Mouse (Mus musculus) lung, embryonic 16.5 days (tissue): ENCODE data around the gene Cenpj. TPM values are rescaled to one million over a fixed set of nuclear protein-coding genes. Genes with fewer than 3 reads are reported as not detected.

Experiments used
- ATAC-seq: fragments of 200-750 bp; cut with Nextera tagmentation; 2 replicates; pipeline ENCODE4 v1.8.0; 2017; ENCODE audit warnings: low read depth, mild to moderate bottlenecking, moderate library complexity
- H3K27ac ChIP-seq: fragments of 300-500 bp; sonication (generic); 2 replicates; pipeline ENCODE4 v1.5.1; 2014; ENCODE audit warnings: mild to moderate bottlenecking, control low read depth, low read length
- H3K27me3 ChIP-seq: fragments of 300-500 bp; sonication (generic); 2 replicates; pipeline ENCODE4 v1.6.1; 2014; ENCODE audit warnings: low read depth, low read length, mixed read lengths; ENCODE audit not compliant: control insufficient read depth, insufficient read depth
- H3K36me3 ChIP-seq: fragments of 300-500 bp; sonication (generic); 2 replicates; pipeline ENCODE4 v1.6.1; 2014; ENCODE audit warnings: low read length; ENCODE audit not compliant: control insufficient read depth, insufficient read depth
- H3K4me1 ChIP-seq: fragments of 300-500 bp; sonication (generic); replicated peaks from 2 replicates; pipeline ENCODE4 v1.6.1; 2014; ENCODE audit warnings: low read length, mixed read lengths; ENCODE audit not compliant: control insufficient read depth, insufficient read depth
- H3K4me2 ChIP-seq: fragments of 300-500 bp; sonication (generic); 2 replicates; pipeline ENCODE4 v1.6.1; 2014; ENCODE audit warnings: low read depth, low read length, control low read depth
- H3K4me3 ChIP-seq: fragments of 300-500 bp; sonication (generic); 2 replicates; pipeline ENCODE4 v1.5.1; 2014; ENCODE audit warnings: mild to moderate bottlenecking, low read length, control low read depth
- H3K9ac ChIP-seq: fragments of 300-500 bp; sonication (generic); 2 replicates; pipeline ENCODE4 v1.6.1; 2014; ENCODE audit warnings: low read length, control low read depth
- H3K9me3 ChIP-seq: fragments of 300-500 bp; sonication (generic); 2 replicates; pipeline ENCODE4 v1.6.1; 2016; ENCODE audit warnings: low read length; ENCODE audit not compliant: control insufficient read depth
- WGBS: fragments of 180-500 bp; shearing (Covaris S2); extraction: QIAGEN DNeasy Blood & Tissue Kit; methylation state at CpG from one replicate; pipeline ENCODE4 v1.1.7; 2014; 5-methylcytosine and 5-hydroxymethylcytosine counted together
- polyA plus RNA-seq: library from polyadenylated mRNA; unstranded; fragments of >200 nt; fragmentation: Nextera tagmentation; extraction: Ambion mirVana; gene quantifications from 2 replicates; pipeline ENCODE4 v1.2.1, GENCODE M21; 2015

The Cenpj gene
- polyA plus RNA-seq, 1 experiment from 2014 or later = 12.7 TPM

GRCm38 (mm10) chr14:56582294-56582693 lies 7.1 kb upstream of the Cenpj start:
- no peaks in the 10 kb centered on the region for H3K36me3 ChIP-seq
- no peaks in the 10 kb centered on the region for H3K4me1 ChIP-seq
- H3K27me3 ChIP-seq = no peaks in the 10 kb centered on the region
- H3K9ac ChIP-seq = no peak overlapping the region
- no peak overlapping the region for H3K4me3 ChIP-seq
- no peak overlapping the region for H3K27ac ChIP-seq
- 75% methylated on average over 6 of the region's 6 CpGs for WGBS
- no peaks in the 10 kb centered on the region for H3K9me3 ChIP-seq
- no peak for ATAC-seq
- H3K4me2 ChIP-seq = no peak overlapping the region

DNA sequence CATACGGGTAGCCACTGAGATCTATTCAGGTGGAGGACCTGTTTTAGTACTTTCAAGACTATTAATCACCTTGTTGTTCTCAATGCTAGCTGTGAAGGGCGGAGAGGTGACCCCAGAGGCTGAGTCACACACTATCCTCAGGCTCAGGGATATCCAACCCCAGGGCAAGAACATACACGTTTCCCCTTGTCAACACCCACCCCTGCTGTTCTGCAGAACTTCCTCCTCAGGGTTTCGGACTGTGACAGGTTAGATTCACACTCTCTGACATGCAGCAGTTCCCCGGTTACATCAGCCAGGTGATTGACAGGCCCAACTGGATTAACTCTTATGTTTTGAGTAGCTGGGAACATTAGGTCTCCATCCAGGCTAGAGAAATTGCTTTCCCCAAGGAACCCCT lies 5.9 kb upstream of the Cenpj start:
- H3K9ac ChIP-seq = no peak overlapping the region
- H3K36me3 ChIP-seq = no peaks in the 10 kb centered on the region
- no peaks in the 10 kb centered on the region for H3K9me3 ChIP-seq
- no peak overlapping the region for H3K27ac ChIP-seq
- no peak overlapping the region for H3K4me3 ChIP-seq
- no peaks in the 10 kb centered on the region for H3K4me1 ChIP-seq
- 48% methylated on average over 5 of the region's 5 CpGs for WGBS
- no peak for ATAC-seq
- no peaks in the 10 kb centered on the region for H3K27me3 ChIP-seq
- no peak overlapping the region for H3K4me2 ChIP-seq

- H3K27ac ChIP-seq = no peak overlapping the region
- WGBS = 43% methylated on average over 8 of the region's 8 CpGs
- ATAC-seq = no peak
- no peak overlapping the region for H3K4me3 ChIP-seq
- no peaks in the 10 kb centered on the region for H3K27me3 ChIP-seq
- H3K4me2 ChIP-seq = no peak overlapping the region
- H3K9ac ChIP-seq = no peak overlapping the region
- no peaks in the 10 kb centered on the region for H3K36me3 ChIP-seq
- H3K9me3 ChIP-seq = no peaks in the 10 kb centered on the region
- H3K4me1 ChIP-seq = peaks cover 2% of the 10 kb centered on the region; the same call in 1 of the 2 replicates
Observed at GRCm38 (mm10) chr14:56579011-56579410, 3.8 kb upstream of the Cenpj start.

DNA sequence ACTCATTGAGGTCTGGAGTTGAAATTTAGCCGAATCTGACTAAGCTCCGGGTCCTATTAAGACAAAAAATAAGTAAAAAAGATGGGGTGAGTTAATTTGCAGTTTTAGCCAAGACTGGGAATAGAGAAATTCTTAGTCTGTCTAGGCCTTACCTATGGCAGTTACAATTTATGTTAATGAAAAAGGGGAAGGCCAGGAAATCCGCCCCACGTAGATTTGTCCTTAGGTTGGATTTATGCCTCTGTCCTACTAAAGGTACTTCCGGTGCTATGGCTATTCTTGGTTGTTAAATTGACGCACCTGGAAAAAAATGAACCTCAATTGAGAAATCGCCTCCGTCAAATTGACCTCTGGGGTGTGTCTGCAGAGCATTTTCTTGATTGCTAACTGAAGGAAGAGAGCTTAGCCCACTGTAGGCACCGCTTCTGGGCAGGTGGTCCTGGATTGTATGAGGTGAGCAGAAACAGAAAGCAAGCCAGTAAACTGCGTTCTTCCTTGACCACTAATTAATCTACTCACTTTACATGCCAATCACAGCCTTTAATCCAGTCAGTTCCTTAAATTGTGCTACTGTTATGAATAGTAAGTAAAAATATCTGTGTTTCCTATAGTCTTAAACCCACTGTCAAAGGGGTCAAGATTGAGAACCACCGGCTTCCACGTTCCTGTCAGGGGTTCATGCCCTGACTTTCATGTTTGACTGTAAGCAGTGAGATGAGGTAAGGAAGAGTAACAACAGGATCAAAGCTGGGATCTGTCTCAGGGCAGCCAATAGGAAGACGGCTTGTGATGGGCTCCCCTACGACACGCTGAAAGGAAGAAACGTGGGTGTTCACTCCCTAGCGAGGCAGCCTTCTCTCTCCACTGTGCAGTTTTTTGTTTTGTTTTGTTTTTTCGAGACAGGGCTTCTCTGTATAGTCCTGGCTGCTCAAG lies 1.0 kb upstream of the Cenpj start:
- 74% methylated on average over 18 of the region's 18 CpGs for whole genome bisulfite sequencing
- H3K9ac ChIP-seq = peak overlapping the region; percentile 81
- peak overlapping the region; percentile 78 for H3K4me3 ChIP-seq

GRCm38 (mm10) chr14:56572546-56572945 lies 2.7 kb downstream of the Cenpj start:
- peaks cover 11% of the 10 kb centered on the region for H3K4me1 ChIP-seq
- no peak overlapping the region for H3K27ac ChIP-seq
- no peak for ATAC-seq
- 73% methylated on average over 2 of the region's 2 CpGs for WGBS
- H3K9me3 ChIP-seq = no peaks in the 10 kb centered on the region
- H3K4me3 ChIP-seq = 0 out of 2 replicates have a peak overlapping the region, but pooled peaks have one; percentile 76
- no peaks in the 10 kb centered on the region for H3K36me3 ChIP-seq
- H3K27me3 ChIP-seq = no peaks in the 10 kb centered on the region
- H3K4me2 ChIP-seq = peak overlapping the region; percentile 61; the same call in 1 of the 2 replicates
- H3K9ac ChIP-seq = no peak overlapping the region; the same call in 1 of the 2 replicates

More for the DNA sequence above, 1.0 kb upstream of the Cenpj start:
- Histone ChIP-seq H3K27me3 (no peaks in the 10 kb centered on the region), H3K36me3 (no peaks in the 10 kb centered on the region), H3K4me2 (peak overlapping the region; percentile 70), H3K4me1 (peaks cover 5% of the 10 kb centered on the region; the same call in 1 of the 2 replicates), H3K9me3 (no peaks in the 10 kb centered on the region), H3K27ac (0 out of 2 replicates have a peak overlapping the region, but pooled peaks have one; percentile 47)
- ATAC-seq = no peak

GRCm38 (mm10) chr14:56571310-56572093 lies 3.7 kb downstream of the Cenpj start:
- Histone ChIP-seq H3K36me3 (no peaks in the 10 kb centered on the region), H3K9ac (peak overlapping the region; percentile 72), H3K4me2 (peak overlapping the region; percentile 64), H3K4me3 (peak overlapping the region; percentile 76), H3K4me1 (peaks cover 11% of the 10 kb centered on the region), H3K27ac (peak overlapping the region; percentile 74), H3K27me3 (no peaks in the 10 kb centered on the region), H3K9me3 (no peaks in the 10 kb centered on the region)
- peak; percentile 99 for ATAC-seq
- under 1% methylated on average over 59 of the region's 59 CpGs for WGBS

GRCm38 (mm10) chr14:56569041-56569440 lies 6.2 kb downstream of the Cenpj start:
- H3K4me3 ChIP-seq = no peak overlapping the region
- ATAC-seq = no peak
- WGBS = 80% methylated on average over 4 of the region's 4 CpGs

GRCm38 (mm10) chr14:56567476-56567875 lies 7.7 kb downstream of the Cenpj start:
- Histone ChIP-seq H3K36me3 (no peaks in the 10 kb centered on the region; the same call in 1 of the 2 replicates), H3K27me3 (no peaks in the 10 kb centered on the region), H3K4me1 (peaks cover 7% of the 10 kb centered on the region), H3K4me3 (no peak overlapping the region), H3K9ac (no peak overlapping the region), H3K27ac (peak overlapping the region; percentile 24; the same call in 1 of the 2 replicates), H3K4me2 (0 out of 2 replicates have a peak overlapping the region, but pooled peaks have one; percentile 14), H3K9me3 (no peaks in the 10 kb centered on the region)
- WGBS = 50% methylated on average over 7 of the region's 7 CpGs
- ATAC-seq = no peak

More at GRCm38 (mm10) chr14:56569041-56569440, 6.2 kb downstream of the Cenpj start:
- Histone ChIP-seq H3K36me3 (no peaks in the 10 kb centered on the region), H3K9me3 (no peaks in the 10 kb centered on the region), H3K9ac (no peak overlapping the region), H3K27me3 (no peaks in the 10 kb centered on the region), H3K4me1 (peaks cover 8% of the 10 kb centered on the region), H3K4me2 (no peak overlapping the region), H3K27ac (no peak overlapping the region)

GRCm38 (mm10) chr14:56559134-56559533 lies 16.1 kb downstream of the Cenpj start:
- Histone ChIP-seq H3K4me1 (no peaks in the 10 kb centered on the region), H3K4me3 (no peak overlapping the region), H3K27ac (no peak overlapping the region), H3K9ac (no peak overlapping the region), H3K36me3 (peaks cover 5% of the 10 kb centered on the region), H3K27me3 (no peaks in the 10 kb centered on the region), H3K4me2 (no peak overlapping the region), H3K9me3 (no peaks in the 10 kb centered on the region)
- ATAC-seq = no peak
- 63% methylated on average over 3 of the region's 3 CpGs for WGBS
